Mouse (Mus musculus) MEL (cell line): ENCODE results near the gene Sqor.

Source experiments
- CTCF ChIP-seq, 3 experiments: IDR thresholded peaks in 2 of 3; conservative IDR thresholded peaks in 1 of 3; 2 replicates each; pipeline ENCODE4 v1.5.1; 2011 to 2012; ENCODE audit warnings: low read length in 3 of 3, low read depth in 2 of 3, mild to moderate bottlenecking in 2 of 3, improper control_type of control experiment in 1 of 3, inconsistent platforms in 1 of 3, mixed read lengths in 1 of 3, moderate library complexity in 1 of 3; ENCODE audit not compliant: control insufficient read depth in 1 of 3, insufficient read depth in 1 of 3, poor library complexity in 1 of 3, severe bottlenecking in 1 of 3
- EP300 ChIP-seq, 2 experiments: IDR thresholded peaks; 2 replicates each; pipeline ENCODE4 v1.6.1; 2011; ENCODE audit warnings: improper control_type of control experiment in 2 of 2, low read length in 2 of 2, low read depth in 1 of 2, mild to moderate bottlenecking in 1 of 2
- ETS1 ChIP-seq: IDR thresholded peaks from 2 replicates; pipeline ENCODE4 v1.6.1; 2012; ENCODE audit warnings: low read depth, mild to moderate bottlenecking, inconsistent platforms, low read length, improper control_type of control experiment, moderate library complexity
- HCFC1 ChIP-seq: IDR thresholded peaks from 2 replicates; pipeline ENCODE4 v1.6.1; 2012; ENCODE audit warnings: low read depth, mild to moderate bottlenecking, inconsistent platforms, low read length, improper control_type of control experiment, moderate library complexity
- KAT2A ChIP-seq: conservative IDR thresholded peaks from 2 replicates; pipeline ENCODE4 v1.6.1; 2012; ENCODE audit warnings: low read depth, low read length, improper control_type of control experiment, inconsistent platforms
- MYC ChIP-seq: IDR thresholded peaks from 2 replicates; pipeline ENCODE4 v1.6.1; 2011; ENCODE audit warnings: low read depth, mild to moderate bottlenecking, low read length, improper control_type of control experiment, moderate library complexity
- POLR2A ChIP-seq, 2 experiments: IDR thresholded peaks; 2 replicates each; pipeline ENCODE4 v1.6.1; 2011 to 2012; ENCODE audit warnings: low read length in 2 of 2, mild to moderate bottlenecking in 2 of 2, control low read depth in 1 of 2, improper control_type of control experiment in 1 of 2, low read depth in 1 of 2, moderate library complexity in 1 of 2; ENCODE audit not compliant: control insufficient read depth in 1 of 2, insufficient read depth in 1 of 2, poor library complexity in 1 of 2
- POLR2AphosphoS2 ChIP-seq: IDR thresholded peaks from 2 replicates; pipeline ENCODE4 v1.6.1; 2011; ENCODE audit warnings: low read length, improper control_type of control experiment
- USF2 ChIP-seq, 2 experiments: IDR thresholded peaks; 2 replicates each; pipeline ENCODE4 v1.6.1; 2011 to 2012; ENCODE audit warnings: improper control_type of control experiment in 2 of 2, low read length in 2 of 2, borderline replicate concordance in 1 of 2, inconsistent platforms in 1 of 2, low read depth in 1 of 2, mild to moderate bottlenecking in 1 of 2; ENCODE audit not compliant: insufficient read depth in 1 of 2

- TF ChIP-seq POLR2AphosphoS2 (no peak), ETS1 (no peak), CTCF (IDR thresholded peaks at IDR 0.05 in 2 of 3, conservative IDR thresholded peaks at IDR 0.05 in 1 of 3; ENCODE audit: control insufficient read depth in 1 of 3, insufficient read depth in 1 of 3, low read depth in 2 of 3, low read length in 3 of 3, poor library complexity in 1 of 3, severe bottlenecking in 1 of 3) (no peak), KAT2A (no peak), POLR2A (IDR thresholded peaks at IDR 0.05; ENCODE audit: control insufficient read depth in 1 of 2, insufficient read depth in 1 of 2, low read depth in 1 of 2, low read length in 2 of 2, poor library complexity in 1 of 2) (no peak), USF2 (IDR thresholded peaks at IDR 0.05; ENCODE audit: borderline replicate concordance in 1 of 2, insufficient read depth in 1 of 2, low read depth in 1 of 2, low read length in 2 of 2) (no peak), EP300 (IDR thresholded peaks at IDR 0.05; ENCODE audit: low read depth in 1 of 2, low read length in 2 of 2) (no peak), HCFC1 (no peak), MYC (no peak)
These were observed 14.9 kb downstream of the Sqor start for GRCm38 (mm10) chr2:122779967-122780366.
